Mouse (Mus musculus) liver, embryonic 14.5 days (tissue): ENCODE measurements around the gene Phtf1.

ENCODE experiments used
- CTCF ChIP-seq: IDR thresholded peaks from 2 replicates; pipeline ENCODE4 v1.5.1; 2016; ENCODE audit warnings: antibody characterized with exemption, low read depth, control low read depth
- EP300 ChIP-seq: IDR thresholded peaks from 2 replicates; pipeline ENCODE4 v1.6.1; 2016; ENCODE audit warnings: antibody characterized with exemption, low read depth

DNA sequence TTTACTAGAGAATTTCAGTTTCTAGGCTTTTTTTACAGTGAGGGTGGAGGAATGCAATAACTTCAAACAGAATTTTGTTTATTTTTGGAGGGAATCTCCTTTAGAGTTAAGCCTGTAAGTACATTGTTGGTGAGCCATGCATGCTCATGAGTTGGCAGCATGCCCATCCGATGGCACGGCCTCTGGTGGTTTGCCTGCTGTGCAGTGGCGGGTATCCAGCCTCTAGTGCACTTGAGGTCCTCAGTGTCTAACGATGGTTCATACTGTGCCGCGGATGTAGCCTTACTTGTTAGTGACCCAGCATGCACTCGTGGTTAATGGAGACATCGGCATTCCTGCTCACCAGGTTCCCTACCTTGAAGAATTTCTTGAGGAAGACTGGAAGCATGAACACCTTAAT, 39.6 kb downstream of the Phtf1 start:
- no peak for TF ChIP-seq CTCF
- no peak for TF ChIP-seq EP300
